Mouse (Mus musculus) ES-E14 (cell line): ENCODE results near the gene Atp11c.

Source experiments
- CHD2 ChIP-seq: IDR thresholded peaks from 2 replicates; pipeline ENCODE4 v1.6.1; 2014; ENCODE audit warnings: mild to moderate bottlenecking, low read depth, low read length, inconsistent platforms
- HCFC1 ChIP-seq: IDR thresholded peaks from 2 replicates; pipeline ENCODE4 v1.6.1; 2012; ENCODE audit warnings: low read length, inconsistent platforms, borderline replicate concordance; ENCODE audit not compliant: insufficient read depth
- MAFK ChIP-seq: IDR thresholded peaks from 2 replicates; pipeline ENCODE4 v1.6.1; 2014; ENCODE audit warnings: mild to moderate bottlenecking, low read depth, low read length, inconsistent platforms; ENCODE audit not compliant: insufficient read depth
- ZC3H11A ChIP-seq: IDR thresholded peaks from 2 replicates; pipeline ENCODE4 v1.6.1; 2012; ENCODE audit warnings: low read depth, mild to moderate bottlenecking, inconsistent platforms, low read length, borderline replicate concordance
- ZNF384 ChIP-seq: IDR thresholded peaks from 2 replicates; pipeline ENCODE4 v1.6.1; 2012; ENCODE audit warnings: low read depth, low read length, inconsistent platforms

GRCm38 (mm10) chrX:60292335-60292734 is 300.2 kb downstream of the Atp11c start:
- TF ChIP-seq MAFK (no peak), HCFC1 (no peak), CHD2 (no peak), ZC3H11A (no peak), ZNF384 (no peak)
